Mouse (Mus musculus) lung, embryonic 14.5 days (tissue): ENCODE measurements at regions not wholly inside any gene's neighbourhood (a gene's known extent, or its start where the extent isn't known, plus 50 kb on each side); places are given as distances from the start of the nearest gene placed in this dataset.
A peak's percentile ranks its signal among the peaks of the same experiment; 100 is the strongest.

Source experiments
- ATAC-seq: fragments of 200-750 bp; cut with Nextera tagmentation; 2 replicates; pipeline ENCODE4 v1.8.0; 2017; ENCODE audit warnings: mild to moderate bottlenecking, moderate TSS enrichment, moderate library complexity; ENCODE audit not compliant: insufficient read depth
- DNase-seq: peaks from one replicate; pipeline ENCODE4 v3.0.0-alpha.2; 2015
- H3K27ac ChIP-seq: fragments of 300-500 bp; sonication (generic); 2 replicates; pipeline ENCODE4 v1.5.1; 2014; ENCODE audit warnings: low read depth, mild to moderate bottlenecking, moderate library complexity
- H3K27me3 ChIP-seq: fragments of 300-500 bp; sonication (generic); 2 replicates; pipeline ENCODE4 v1.6.1; 2014; ENCODE audit warnings: low read length, control low read depth; ENCODE audit not compliant: insufficient read depth
- H3K36me3 ChIP-seq: fragments of 300-500 bp; sonication (generic); 2 replicates; pipeline ENCODE4 v1.6.1; 2014; ENCODE audit warnings: control low read depth; ENCODE audit not compliant: insufficient read depth
- H3K4me1 ChIP-seq: fragments of 300-500 bp; sonication (generic); 2 replicates; pipeline ENCODE4 v1.6.1; 2014; ENCODE audit warnings: antibody characterized with exemption, control low read depth; ENCODE audit not compliant: insufficient read depth
- H3K4me2 ChIP-seq: fragments of 300-500 bp; sonication (generic); 2 replicates; pipeline ENCODE4 v1.6.1; 2014; ENCODE audit warnings: mild to moderate bottlenecking
- H3K4me3 ChIP-seq: fragments of 300-500 bp; sonication (generic); 2 replicates; pipeline ENCODE4 v1.5.1; 2014; ENCODE audit warnings: low read depth, low read length
- H3K9ac ChIP-seq: fragments of 300-500 bp; sonication (generic); 2 replicates; pipeline ENCODE4 v1.6.1; 2014
- H3K9me3 ChIP-seq: fragments of 300-500 bp; sonication (generic); 2 replicates; pipeline ENCODE4 v1.6.1; 2016; ENCODE audit warnings: low read depth, low read length, control low read depth
- CTCF ChIP-seq: IDR thresholded peaks from 2 replicates; pipeline ENCODE4 v1.5.1; 2016; ENCODE audit warnings: antibody characterized with exemption, low read depth
- WGBS: fragments of 180-500 bp; shearing (Covaris S2); extraction: QIAGEN DNeasy Blood & Tissue Kit; methylation state at CpG from one replicate; pipeline ENCODE4 v1.1.7; 2014; 5-methylcytosine and 5-hydroxymethylcytosine counted together

GRCm38 (mm10) chr3:140348670-140349069 is 863.5 kb downstream of the Pdha2 start:
- Histone ChIP-seq H3K36me3 (no peaks in the 10 kb centered on the region), H3K4me1 (no peaks in the 10 kb centered on the region), H3K9me3 (no peaks in the 10 kb centered on the region), H3K27ac (no peak overlapping the region), H3K9ac (no peak overlapping the region), H3K4me3 (no peak overlapping the region), H3K4me2 (no peak overlapping the region), H3K27me3 (no peaks in the 10 kb centered on the region)
- ATAC-seq (no peak), DNase-seq (no peak)
- TF ChIP-seq CTCF, result no peak
- WGBS, result 64% methylated on average over 3 of the region's 3 CpGs

GRCm38 (mm10) chr3:140340631-140341030 is 871.5 kb downstream of the Pdha2 start:
- 73% methylated on average over 6 of the region's 6 CpGs for WGBS
- Histone ChIP-seq H3K36me3 (no peaks in the 10 kb centered on the region), H3K9me3 (no peaks in the 10 kb centered on the region), H3K27ac (no peak overlapping the region), H3K27me3 (no peaks in the 10 kb centered on the region), H3K9ac (no peak overlapping the region), H3K4me2 (no peak overlapping the region), H3K4me1 (no peaks in the 10 kb centered on the region), H3K4me3 (no peak overlapping the region)
- ATAC-seq (no peak), DNase-seq (no peak)
- no peak for TF ChIP-seq CTCF

GRCm38 (mm10) chr3:140313795-140314194 is 898.4 kb downstream of the Pdha2 start:
- Histone ChIP-seq H3K36me3 (no peaks in the 10 kb centered on the region), H3K9me3 (no peaks in the 10 kb centered on the region)

GRCm38 (mm10) chr3:140299364-140299763 is 912.8 kb downstream of the Pdha2 start:
- ATAC-seq (no peak), DNase-seq (no peak)
- Histone ChIP-seq H3K9ac (no peak overlapping the region), H3K4me2 (no peak overlapping the region), H3K36me3 (no peaks in the 10 kb centered on the region), H3K4me1 (no peaks in the 10 kb centered on the region), H3K4me3 (no peak overlapping the region), H3K9me3 (no peaks in the 10 kb centered on the region; the same call in 1 of the 2 replicates), H3K27ac (no peak overlapping the region), H3K27me3 (no peaks in the 10 kb centered on the region)
- 90% methylated on average over 2 of the region's 2 CpGs for WGBS
- TF ChIP-seq CTCF, result no peak

More at GRCm38 (mm10) chr3:140313795-140314194, 898.4 kb downstream of the Pdha2 start:
- Histone ChIP-seq H3K27ac (no peak overlapping the region), H3K4me3 (no peak overlapping the region), H3K9ac (no peak overlapping the region), H3K4me1 (no peaks in the 10 kb centered on the region), H3K4me2 (no peak overlapping the region), H3K27me3 (no peaks in the 10 kb centered on the region)
- DNase-seq (peak; percentile 64), ATAC-seq (peak; percentile 58; the same call in 1 of the 2 replicates)
- TF ChIP-seq CTCF, result no peak
- 17% methylated on average over 2 of the region's 2 CpGs for WGBS
